Mouse (Mus musculus) midbrain, embryonic 15.5 days (tissue): ENCODE data around the gene Podn. TPM values are rescaled to one million over a fixed set of nuclear protein-coding genes. Genes with fewer than 3 reads are reported as not detected.

Source experiments
- ATAC-seq: fragments of 200-750 bp; cut with Nextera tagmentation; replicated peaks from 2 replicates; pipeline ENCODE4 v1.8.0; 2017; ENCODE audit warnings: moderate TSS enrichment
- H3K27ac ChIP-seq: fragments of 300-500 bp; sonication (generic); 2 replicates; pipeline ENCODE4 v1.5.1; 2015; ENCODE audit warnings: mild to moderate bottlenecking, inconsistent platforms
- H3K27me3 ChIP-seq: fragments of 300-500 bp; sonication (generic); replicated peaks from 2 replicates; pipeline ENCODE4 v1.6.1; 2015; ENCODE audit warnings: inconsistent platforms
- H3K36me3 ChIP-seq: fragments of 300-500 bp; sonication (generic); replicated peaks from 2 replicates; pipeline ENCODE4 v1.6.1; 2015; ENCODE audit warnings: inconsistent platforms
- H3K4me1 ChIP-seq: fragments of 300-500 bp; sonication (generic); 2 replicates; pipeline ENCODE4 v1.6.1; 2015; ENCODE audit warnings: inconsistent platforms
- H3K4me2 ChIP-seq: fragments of 300-500 bp; sonication (generic); 2 replicates; pipeline ENCODE4 v1.6.1; 2015; ENCODE audit warnings: inconsistent platforms, mild to moderate bottlenecking, moderate library complexity
- H3K4me3 ChIP-seq: fragments of 300-500 bp; sonication (generic); 2 replicates; pipeline ENCODE4 v1.5.1; 2015; ENCODE audit warnings: mild to moderate bottlenecking, inconsistent platforms
- H3K9ac ChIP-seq: fragments of 300-500 bp; sonication (generic); 2 replicates; pipeline ENCODE4 v1.6.1; 2015; ENCODE audit warnings: mild to moderate bottlenecking, inconsistent platforms
- H3K9me3 ChIP-seq: fragments of 300-500 bp; sonication (generic); 2 replicates; pipeline ENCODE4 v1.6.1; 2016; ENCODE audit warnings: inconsistent platforms
- WGBS: fragments of 180-500 bp; shearing (Covaris S2); methylation state at CpG from one replicate; pipeline ENCODE4 v1.1.7; 2015; ENCODE audit warnings: mixed read lengths; 5-methylcytosine and 5-hydroxymethylcytosine counted together
- polyA plus RNA-seq: library from polyadenylated mRNA; unstranded; fragments of >200 nt; fragmentation: Nextera tagmentation; extraction: Ambion mirVana; gene quantifications from 2 replicates; pipeline ENCODE4 v1.2.1, GENCODE M21; 2015

Gene Podn
- polyA plus RNA-seq, 1 experiment from 2014 or later: 0.23 TPM

DNA sequence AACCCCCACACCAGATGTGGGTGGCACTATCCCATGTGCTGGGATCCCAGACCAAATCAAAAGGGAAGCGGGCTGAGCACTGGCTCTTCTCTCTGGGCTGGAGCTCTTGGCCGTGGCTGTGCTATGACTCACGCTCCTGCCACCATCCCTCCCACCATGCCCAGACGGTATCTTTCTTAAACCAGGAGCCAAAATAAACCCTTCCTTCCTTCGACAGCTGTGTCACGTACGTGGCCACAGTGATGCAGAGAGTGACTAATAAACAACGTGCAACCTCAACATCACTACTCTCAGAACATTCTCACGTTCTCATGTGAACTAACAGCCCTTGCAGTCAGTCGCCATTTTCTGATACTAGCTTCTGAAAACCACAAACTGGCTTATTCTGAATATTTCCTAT is 38.1 kb downstream of the Podn start:
- H3K9ac ChIP-seq: no peak overlapping the region
- H3K36me3 ChIP-seq: peaks cover 14% of the 10 kb centered on the region; the same call in 1 of the 2 replicates
- 92% methylated on average over 10 of the region's 10 CpGs for WGBS
- H3K4me2 ChIP-seq: no peak overlapping the region
- no peak overlapping the region for H3K4me3 ChIP-seq
- no peak overlapping the region for H3K27ac ChIP-seq
- H3K27me3 ChIP-seq: no peaks in the 10 kb centered on the region
- H3K4me1 ChIP-seq: no peaks in the 10 kb centered on the region; the same call in 1 of the 2 replicates
- ATAC-seq: no peak
- no peaks in the 10 kb centered on the region for H3K9me3 ChIP-seq

GRCm38 (mm10) chr4:108057247-108057646 is 39.0 kb downstream of the Podn start:
- Histone ChIP-seq H3K36me3 (peaks cover 19% of the 10 kb centered on the region; the same call in 1 of the 2 replicates), H3K9me3 (no peaks in the 10 kb centered on the region)
- 91% methylated on average over 2 of the region's 2 CpGs for WGBS

DNA sequence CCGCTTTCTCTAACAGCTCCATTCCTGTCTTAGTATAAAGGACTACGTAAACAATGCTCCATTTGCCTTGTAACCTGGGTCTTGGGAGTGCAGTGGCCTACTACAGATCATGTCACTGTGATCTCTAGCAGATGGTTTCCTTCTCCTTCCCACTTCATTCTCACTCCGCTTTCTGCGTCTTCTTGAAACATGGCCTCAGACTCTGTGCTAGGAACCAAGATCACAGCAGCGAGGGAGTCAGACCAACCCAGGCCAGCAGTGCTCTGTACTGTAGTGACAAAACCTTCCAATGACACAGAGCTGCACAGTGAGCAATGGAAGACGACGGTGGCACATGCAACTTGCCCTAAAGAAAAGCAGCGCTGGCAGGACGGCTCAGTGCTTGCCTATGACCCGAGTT is 40.4 kb downstream of the Podn start:
- Histone ChIP-seq H3K4me1 (no peaks in the 10 kb centered on the region; the same call in 1 of the 2 replicates), H3K4me2 (no peak overlapping the region), H3K4me3 (no peak overlapping the region), H3K9ac (no peak overlapping the region), H3K27ac (no peak overlapping the region), H3K36me3 (peaks cover 28% of the 10 kb centered on the region), H3K9me3 (no peaks in the 10 kb centered on the region), H3K27me3 (no peaks in the 10 kb centered on the region)
- WGBS: 90% methylated on average over 10 of the region's 10 CpGs
- no peak for ATAC-seq

More at GRCm38 (mm10) chr4:108057247-108057646, 39.0 kb downstream of the Podn start:
- no peak overlapping the region for H3K9ac ChIP-seq
- H3K4me3 ChIP-seq: no peak overlapping the region
- no peaks in the 10 kb centered on the region for H3K27me3 ChIP-seq
- no peak for ATAC-seq
- H3K4me1 ChIP-seq: no peaks in the 10 kb centered on the region; the same call in 1 of the 2 replicates
- no peak overlapping the region for H3K27ac ChIP-seq
- no peak overlapping the region for H3K4me2 ChIP-seq

DNA sequence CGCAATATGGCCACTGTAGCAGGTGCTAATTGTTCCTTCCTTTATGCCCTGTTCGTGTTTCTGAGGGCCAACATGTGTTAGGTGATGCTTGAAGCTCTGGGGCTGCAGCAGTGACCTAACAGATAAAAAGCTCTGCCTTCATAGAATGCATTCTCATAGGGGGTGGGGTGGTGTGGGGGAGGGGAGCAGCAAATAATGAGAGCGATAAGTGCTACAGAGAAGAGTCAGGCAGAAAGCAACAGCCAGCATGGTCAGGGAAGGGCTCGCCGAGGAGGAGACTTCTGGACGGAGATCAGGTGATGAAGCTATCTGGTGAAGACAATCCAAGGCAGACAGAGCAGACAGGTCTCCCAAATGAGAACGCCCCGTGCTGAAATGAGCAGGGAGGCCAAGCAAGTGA is 43.6 kb downstream of the Podn start:
- H3K4me1 ChIP-seq: no peaks in the 10 kb centered on the region
- H3K4me3 ChIP-seq: no peak overlapping the region
- no peak overlapping the region for H3K27ac ChIP-seq

GRCm38 (mm10) chr4:108051687-108052274 is 44.5 kb downstream of the Podn start:
- Histone ChIP-seq H3K27ac (no peak overlapping the region), H3K27me3 (no peaks in the 10 kb centered on the region), H3K36me3 (peaks cover 36% of the 10 kb centered on the region), H3K4me3 (no peak overlapping the region), H3K4me2 (no peak overlapping the region), H3K9ac (no peak overlapping the region), H3K9me3 (no peaks in the 10 kb centered on the region), H3K4me1 (no peaks in the 10 kb centered on the region)
- 87% methylated on average over 10 of the region's 10 CpGs for WGBS
- no peak for ATAC-seq

More for the DNA sequence above, 43.6 kb downstream of the Podn start:
- H3K27me3 ChIP-seq: no peaks in the 10 kb centered on the region
- H3K9me3 ChIP-seq: no peaks in the 10 kb centered on the region
- H3K36me3 ChIP-seq: peaks cover 33% of the 10 kb centered on the region
- no peak overlapping the region for H3K9ac ChIP-seq
- WGBS: 90% methylated on average over 8 of the region's 8 CpGs
- ATAC-seq: no peak
- no peak overlapping the region for H3K4me2 ChIP-seq

GRCm38 (mm10) chr4:108046136-108046535 is 50.1 kb downstream of the Podn start:
- 88% methylated on average over 8 of the region's 8 CpGs for WGBS
- Histone ChIP-seq H3K9ac (no peak overlapping the region), H3K4me2 (no peak overlapping the region), H3K4me1 (no peaks in the 10 kb centered on the region), H3K36me3 (peaks cover 8% of the 10 kb centered on the region; the same call in 1 of the 2 replicates), H3K9me3 (no peaks in the 10 kb centered on the region), H3K4me3 (no peak overlapping the region), H3K27ac (no peak overlapping the region), H3K27me3 (no peaks in the 10 kb centered on the region)
- ATAC-seq: no peak

GRCm38 (mm10) chr4:108045136-108046107 is 50.8 kb downstream of the Podn start:
- Histone ChIP-seq H3K4me2 (no peak overlapping the region), H3K27ac (no peak overlapping the region), H3K4me1 (no peaks in the 10 kb centered on the region), H3K4me3 (no peak overlapping the region), H3K36me3 (peaks cover 5% of the 10 kb centered on the region; the same call in 1 of the 2 replicates), H3K9ac (no peak overlapping the region), H3K27me3 (no peaks in the 10 kb centered on the region), H3K9me3 (no peaks in the 10 kb centered on the region)
- ATAC-seq: no peak
- 75% methylated on average over 19 of the region's 19 CpGs for WGBS

GRCm38 (mm10) chr4:108037027-108037426 is 59.2 kb downstream of the Podn start:
- ATAC-seq: no peak
- 73% methylated on average over 8 of the region's 8 CpGs for WGBS
- no peak overlapping the region for H3K9ac ChIP-seq
- H3K4me2 ChIP-seq: no peak overlapping the region
- peaks cover 3% of the 10 kb centered on the region for H3K4me1 ChIP-seq
- H3K4me3 ChIP-seq: no peak overlapping the region
- no peak overlapping the region for H3K27ac ChIP-seq
- no peaks in the 10 kb centered on the region for H3K9me3 ChIP-seq
- H3K27me3 ChIP-seq: peaks cover 11% of the 10 kb centered on the region
- no peaks in the 10 kb centered on the region for H3K36me3 ChIP-seq

DNA sequence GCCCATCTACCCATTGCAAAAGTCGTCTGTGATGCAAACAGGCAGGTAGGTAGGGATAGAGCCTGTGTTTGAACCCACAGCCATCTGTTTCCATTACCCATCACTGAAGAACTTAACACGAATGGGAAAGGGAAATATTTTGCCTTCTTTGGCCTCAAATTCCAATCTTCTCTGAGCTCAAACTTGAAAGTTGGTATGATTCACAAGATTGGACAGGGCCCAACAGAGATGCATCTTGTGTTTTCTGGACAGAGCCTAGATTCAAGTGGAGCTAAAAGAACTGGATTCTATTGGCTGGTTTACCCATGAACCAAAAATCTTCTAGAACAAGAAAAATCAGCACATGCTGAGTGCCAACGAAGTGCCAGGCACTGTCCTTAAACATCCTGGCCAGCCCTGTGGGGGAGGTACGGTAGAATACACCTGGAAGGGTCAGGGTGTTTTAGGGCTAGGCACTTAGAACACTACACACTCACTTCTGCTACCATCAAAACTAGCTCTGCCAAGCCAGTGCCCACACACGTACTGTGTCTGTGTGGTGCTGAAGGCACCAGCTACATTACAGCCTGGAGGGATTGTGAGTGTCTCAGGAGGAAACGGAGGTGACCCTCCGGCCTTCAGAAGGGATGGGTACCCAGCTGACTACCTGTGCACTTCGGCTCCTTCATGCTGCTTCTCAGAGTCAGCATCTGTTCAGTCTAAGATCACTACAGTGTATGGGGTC is 63.0 kb downstream of the Podn start:
- Histone ChIP-seq H3K4me2 (no peak overlapping the region), H3K27me3 (peaks cover 30% of the 10 kb centered on the region)
- 83% methylated on average over 8 of the region's 8 CpGs for WGBS

GRCm38 (mm10) chr4:108032352-108032849 is 63.8 kb downstream of the Podn start:
- H3K27ac ChIP-seq: no peak overlapping the region
- H3K4me3 ChIP-seq: peak overlapping the region; percentile 60
- 40% methylated on average over 11 of the region's 11 CpGs for WGBS
- H3K27me3 ChIP-seq: peaks cover 30% of the 10 kb centered on the region
- no peak overlapping the region for H3K9ac ChIP-seq
- H3K4me1 ChIP-seq: peaks cover 12% of the 10 kb centered on the region
- H3K9me3 ChIP-seq: no peaks in the 10 kb centered on the region
- H3K4me2 ChIP-seq: peak overlapping the region; percentile 97
- H3K36me3 ChIP-seq: no peaks in the 10 kb centered on the region
- no peak for ATAC-seq

More for the DNA sequence above, 63.0 kb downstream of the Podn start:
- H3K27ac ChIP-seq: no peak overlapping the region
- ATAC-seq: no peak
- H3K9me3 ChIP-seq: no peaks in the 10 kb centered on the region
- peaks cover 12% of the 10 kb centered on the region for H3K4me1 ChIP-seq
- no peak overlapping the region for H3K4me3 ChIP-seq
- H3K9ac ChIP-seq: no peak overlapping the region
- H3K36me3 ChIP-seq: no peaks in the 10 kb centered on the region

- H3K9me3 ChIP-seq: no peaks in the 10 kb centered on the region
- peak overlapping the region; percentile 60 for H3K4me3 ChIP-seq
- no peak overlapping the region for H3K27ac ChIP-seq
- peaks cover 12% of the 10 kb centered on the region for H3K4me1 ChIP-seq
- ATAC-seq: peak; percentile 75
- H3K27me3 ChIP-seq: peaks cover 30% of the 10 kb centered on the region
- H3K9ac ChIP-seq: peak overlapping the region; percentile 49
- H3K36me3 ChIP-seq: no peaks in the 10 kb centered on the region
- peak overlapping the region; percentile 97 for H3K4me2 ChIP-seq
- under 1% methylated on average over 76 of the region's 86 CpGs for WGBS
These were observed 64.5 kb downstream of the Podn start for GRCm38 (mm10) chr4:108031502-108032351.
